Mouse (Mus musculus): Measurements from ENCODE around the gene Pgk1.
"Not testable (repeated sequence)": the region's sequence is repeated elsewhere in the genome, so short reads cannot be mapped to it uniquely, and the experiment has no call there.

Pgk1 gene

GRCm38 (mm10) chrX:106186713-106187649 lies at the start of gene Pgk1:
Gene Pgk1 (plus strand): TSS chrX:106187100.
- peak; percentile 83 to 94 for DNase-seq

GRCm38 (mm10) chrX:106139309-106140070 lies 47.4 kb upstream of the Pgk1 start:
- no peak for DNase-seq

DNA sequence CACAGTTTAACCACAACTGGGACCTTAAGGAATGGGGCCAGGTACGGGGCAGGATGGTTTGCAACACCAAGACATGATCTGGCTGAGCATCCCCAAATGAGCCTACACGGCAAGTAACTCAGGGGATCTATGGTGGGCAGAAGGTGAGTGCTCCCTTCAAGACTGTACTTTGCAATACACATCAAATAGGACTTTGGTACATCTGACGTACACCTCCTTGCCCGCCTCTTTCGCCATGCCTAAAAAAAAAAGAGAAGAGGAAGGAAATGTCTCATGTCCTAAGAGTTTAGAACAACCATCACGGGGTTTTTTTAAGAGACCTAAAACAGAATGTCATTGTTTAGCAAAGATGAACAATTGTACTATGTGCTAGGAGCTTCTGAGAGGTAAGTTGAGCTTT lies 44.0 kb upstream of the Pgk1 start, which contains the start of gene Tlr13:
Gene Tlr13, plus strand, starts transcription at position 269 of the 400 bp plus-strand sequence.
- no peak for DNase-seq

GRCm38 (mm10) chrX:106148185-106148584 lies 38.7 kb upstream of the Pgk1 start:
- no peak for DNase-seq

- DNase-seq = no peak
These were observed 37.4 kb upstream of the Pgk1 start for GRCm38 (mm10) chrX:106149460-106149859.

DNA sequence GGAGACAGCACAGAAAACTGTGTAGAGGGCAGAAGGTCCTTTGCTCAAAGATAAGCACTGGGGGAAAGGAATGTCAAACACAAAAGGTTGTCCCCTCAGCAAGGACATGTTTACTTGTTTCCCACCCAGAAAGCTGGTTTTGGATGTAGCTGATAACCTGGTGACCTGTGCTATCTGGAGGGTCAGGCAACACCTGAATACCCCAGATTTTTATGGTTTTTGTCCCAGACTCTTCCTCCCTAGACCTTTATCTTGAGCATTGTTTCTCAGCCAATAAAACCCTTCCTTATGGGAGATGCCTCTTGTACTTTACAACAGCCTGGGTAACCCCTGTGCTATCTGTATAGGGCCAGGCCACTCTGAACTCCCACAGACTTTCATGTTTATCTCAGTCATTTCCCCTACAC lies 32.7 kb upstream of the Pgk1 start:
- no peak for DNase-seq

DNA sequence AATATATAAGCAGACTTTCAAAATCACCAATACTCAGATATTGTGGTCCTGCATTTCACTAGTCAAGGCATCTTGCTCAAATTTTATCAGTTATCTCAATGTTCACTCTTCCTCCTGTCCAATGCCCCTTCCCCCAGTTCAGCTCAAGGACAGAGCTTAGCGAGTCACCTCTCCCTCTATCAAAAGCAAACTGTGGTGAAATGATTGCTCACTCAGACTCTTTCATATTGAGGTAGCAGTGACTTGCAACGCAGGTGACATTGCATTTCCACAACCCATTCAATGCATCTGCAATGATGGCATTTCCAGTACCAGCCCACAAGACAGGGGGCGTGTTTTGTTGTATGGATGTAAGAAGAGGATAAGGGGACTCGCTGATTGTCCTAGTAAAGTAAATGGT lies 31.0 kb upstream of the Pgk1 start:
- no peak for DNase-seq

GRCm38 (mm10) chrX:106163995-106164394 lies 22.9 kb upstream of the Pgk1 start:
- DNase-seq = no peak

DNA sequence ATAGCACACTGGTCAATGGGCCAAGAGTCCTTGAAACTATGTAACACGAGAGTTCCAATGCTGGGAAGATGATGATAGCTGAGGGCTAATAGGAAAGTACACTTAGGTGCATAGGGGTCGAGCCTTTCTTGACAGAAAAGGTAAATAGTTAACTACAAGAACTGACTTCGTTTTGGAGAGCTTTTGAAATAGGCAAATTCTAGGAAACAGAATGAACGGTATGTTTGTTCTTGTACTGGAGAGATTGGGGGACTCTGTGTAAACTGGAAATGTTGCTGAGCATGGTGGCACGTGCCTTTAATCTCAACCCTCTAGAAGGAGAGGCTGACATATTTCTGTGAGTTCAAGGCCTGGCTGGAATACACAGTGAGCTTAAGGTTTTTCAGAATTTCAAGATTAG lies 22.3 kb upstream of the Pgk1 start:
- no peak for DNase-seq

GRCm38 (mm10) chrX:106165089-106165488 lies 21.8 kb upstream of the Pgk1 start:
- no peak for DNase-seq

DNA sequence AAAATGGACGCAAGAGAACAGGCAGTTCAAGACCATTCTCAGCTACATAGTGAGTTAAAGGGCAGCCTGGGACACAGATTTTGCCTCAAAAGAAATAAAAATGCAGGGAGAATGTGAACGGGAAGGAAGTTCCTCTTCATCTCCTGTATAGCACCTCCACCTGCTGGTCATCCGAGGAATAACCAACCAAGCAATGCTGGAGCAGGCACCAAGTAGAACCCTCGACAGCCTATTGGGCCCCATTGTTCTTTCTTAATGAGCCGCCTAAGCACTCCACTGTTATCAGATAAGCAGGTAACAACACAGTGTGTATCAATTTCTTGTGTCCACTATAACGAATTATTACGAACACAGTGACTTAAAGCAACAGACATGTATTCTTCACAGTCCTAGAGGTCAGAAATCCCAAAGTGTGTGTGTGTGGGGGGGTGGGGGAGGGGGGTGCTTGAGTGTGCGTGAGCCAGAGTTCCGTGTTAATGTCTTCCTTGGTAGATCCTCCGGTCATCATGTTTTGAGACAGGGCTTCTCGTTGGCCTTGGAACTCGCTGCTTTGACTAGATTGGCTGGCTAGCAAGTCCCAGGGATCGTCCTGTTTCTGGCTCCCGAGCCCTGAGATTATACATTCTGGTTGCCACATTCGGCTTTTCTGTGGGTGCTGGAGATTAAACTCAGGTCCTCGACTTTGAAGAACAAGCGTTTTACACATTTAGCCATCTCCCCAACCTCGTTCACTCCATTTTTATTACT lies 15.6 kb upstream of the Pgk1 start:
- DNase-seq = peak; percentile 71 to 85

DNA sequence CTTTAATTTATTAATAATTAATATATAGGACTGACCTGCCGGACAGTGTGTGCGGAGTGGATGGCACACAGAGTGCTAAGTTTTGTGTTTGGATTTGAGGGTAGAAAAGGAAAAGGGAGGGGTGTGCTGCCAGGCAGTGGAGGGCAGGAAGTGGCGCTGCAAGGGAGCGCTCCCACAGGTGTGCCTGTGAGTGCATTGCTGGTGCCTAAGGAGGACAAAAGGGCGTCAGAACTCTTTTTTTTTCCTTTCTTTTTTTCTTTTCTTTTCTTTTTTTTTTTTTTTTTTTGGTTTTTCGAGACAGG lies 15.1 kb upstream of the Pgk1 start:
- DNase-seq = no peak

GRCm38 (mm10) chrX:106176331-106176730 lies 10.6 kb upstream of the Pgk1 start:
- DNase-seq = no peak

DNA sequence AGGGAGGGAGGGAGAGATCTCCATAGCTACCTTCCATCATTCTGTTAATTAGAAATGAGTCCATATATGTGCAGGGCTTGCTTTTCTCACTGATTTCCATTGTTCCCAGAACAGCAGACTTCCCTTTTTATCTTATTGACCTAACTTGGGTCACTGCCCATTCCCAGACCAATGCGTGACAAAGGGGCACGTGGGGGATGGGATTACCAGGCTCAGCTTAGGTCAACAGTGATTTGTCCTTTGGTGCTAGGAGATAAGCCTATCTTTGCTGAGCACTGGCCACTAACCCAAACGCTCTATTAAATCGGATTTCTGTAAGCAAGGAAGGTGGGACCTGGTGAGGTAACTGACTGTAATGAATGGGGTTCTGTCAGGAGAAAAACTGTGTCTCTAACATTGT lies 2.6 kb upstream of the Pgk1 start:
- DNase-seq = no peak

DNA sequence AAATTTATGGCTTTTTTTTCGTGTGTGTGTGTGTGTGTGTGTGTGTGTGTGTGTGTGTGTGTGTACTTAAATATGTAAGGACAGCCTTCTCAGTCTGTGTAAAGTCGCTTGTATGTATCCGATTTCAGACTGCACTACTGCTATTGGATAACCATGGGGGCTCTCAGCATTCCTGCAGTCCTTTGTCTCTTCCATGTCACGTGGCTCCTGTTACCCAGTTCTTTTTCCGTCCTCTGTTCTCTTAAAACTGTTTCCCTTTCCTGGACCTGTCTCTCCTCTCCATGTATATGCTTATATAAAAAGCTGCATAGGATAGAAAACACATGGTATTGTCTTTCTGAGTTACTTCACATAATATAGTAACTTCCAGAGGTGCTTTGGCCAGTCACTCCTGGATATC lies 1.2 kb upstream of the Pgk1 start:
- no peak for DNase-seq

- DNase-seq = peak; percentile 25 to 38
These were observed 837 bp downstream of the Pgk1 start for GRCm38 (mm10) chrX:106187737-106188136.

DNA sequence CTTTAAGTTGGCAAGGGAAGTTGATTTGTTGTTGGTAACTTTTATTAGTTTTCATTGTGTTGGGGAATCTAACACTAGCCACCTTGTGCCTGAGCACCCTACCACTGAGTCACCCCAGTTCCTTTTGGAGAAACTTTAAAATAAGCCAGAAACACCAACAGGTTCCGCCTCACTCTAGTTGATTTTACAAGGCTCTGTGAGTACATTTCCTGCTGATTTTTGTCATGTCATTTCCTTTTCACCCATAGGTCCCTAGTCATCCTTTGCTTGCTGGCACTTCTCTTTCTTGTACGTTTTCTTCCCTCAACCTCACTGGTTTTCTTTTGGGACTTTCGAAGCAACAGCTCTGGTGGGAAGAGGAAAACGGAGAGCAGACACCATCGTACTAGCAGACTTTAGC lies 2.5 kb downstream of the Pgk1 start:
- no peak for DNase-seq

GRCm38 (mm10) chrX:106190091-106190490 lies 3.2 kb downstream of the Pgk1 start:
- no peak for DNase-seq

DNA sequence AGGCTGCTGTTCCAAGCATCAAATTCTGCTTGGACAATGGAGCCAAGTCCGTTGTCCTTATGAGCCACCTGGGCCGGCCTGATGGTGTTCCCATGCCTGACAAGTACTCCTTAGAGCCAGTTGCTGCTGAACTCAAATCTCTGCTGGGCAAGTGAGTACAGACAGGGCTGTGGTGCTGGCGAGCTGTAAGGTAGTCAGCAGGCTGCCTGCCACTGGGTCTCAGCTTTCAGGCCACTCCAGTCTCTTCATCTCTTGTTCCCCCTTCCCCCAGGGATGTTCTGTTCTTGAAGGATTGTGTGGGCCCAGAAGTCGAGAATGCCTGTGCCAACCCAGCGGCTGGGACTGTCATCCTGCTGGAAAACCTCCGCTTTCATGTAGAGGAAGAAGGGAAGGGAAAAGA lies 7.5 kb downstream of the Pgk1 start:
- not testable (repeated sequence) for DNase-seq

- no peak for DNase-seq
These were observed 10.4 kb downstream of the Pgk1 start for GRCm38 (mm10) chrX:106197308-106197707.

GRCm38 (mm10) chrX:106198904-106199303 lies 12.0 kb downstream of the Pgk1 start:
- no peak for DNase-seq

GRCm38 (mm10) chrX:106209100-106209499 lies 22.2 kb downstream of the Pgk1 start:
- DNase-seq = no peak

Data from cerebellum, postnatal 25 days (tissue).